23 mouse cellular contexts compared by ENCODE assay signal in the genomic region with DNA sequence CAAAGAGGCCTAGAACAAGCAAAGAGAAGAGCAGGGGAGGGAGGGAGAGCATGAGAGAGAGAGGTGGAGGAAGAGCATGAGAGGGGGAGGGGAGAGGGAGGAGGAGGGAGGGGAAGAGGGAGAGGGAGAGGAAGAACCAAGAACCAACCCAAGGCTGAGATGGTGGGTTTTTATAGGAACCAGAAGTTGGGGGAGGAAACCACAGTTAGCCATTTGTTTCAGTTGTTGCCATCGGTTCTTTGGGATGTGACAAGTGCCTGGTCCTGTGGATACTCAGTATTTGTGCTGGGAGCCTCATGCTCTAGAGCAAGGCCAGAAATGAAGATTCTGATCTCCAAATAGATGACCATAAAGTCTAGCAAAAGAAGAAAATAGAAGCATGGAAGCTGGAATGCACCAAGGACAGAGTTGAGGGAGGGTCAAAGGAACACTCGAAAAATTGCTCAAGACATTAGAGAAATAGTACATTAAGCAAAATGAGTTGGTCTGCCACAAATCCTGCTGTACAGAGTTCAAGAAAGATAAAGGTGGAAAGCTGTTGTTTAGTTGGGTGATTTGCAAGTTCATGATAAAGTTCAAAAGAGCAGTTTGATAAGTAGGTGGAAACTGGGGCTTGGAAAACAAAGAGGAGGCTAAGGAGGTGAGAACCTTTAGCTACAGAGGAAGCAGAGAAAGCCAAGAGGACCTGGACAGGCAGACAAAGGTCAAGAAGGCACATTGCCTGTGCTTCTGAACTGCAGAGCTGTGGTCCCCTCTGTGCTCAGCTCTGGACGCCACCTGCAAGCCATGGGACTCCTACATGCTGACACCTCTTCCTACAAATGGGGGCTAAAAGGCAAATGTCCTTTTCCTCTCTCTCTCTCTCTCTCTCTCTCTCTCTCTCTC. TPM values are rescaled to one million over a fixed set of nuclear protein-coding genes. Genes with fewer than 3 reads are reported as not detected.
A peak's percentile ranks its signal among the peaks of the same experiment; 100 is the strongest.
DNase-seq lines count a peak whose midpoint lies in the region; ATAC-seq and TF ChIP-seq lines count a peak whose summit lies in the region.
"Had no signal": no experiment of that assay in that cellular context is flagged by ENCODE, and none has a peak within 500 bp of the region (broad histone marks: within the 10 kb centered on the region; RNA-seq: fewer than 3 reads in every experiment).

No protein-coding gene starts in this region.

- no peak for TF ChIP-seq CTCF in intestine, postnatal 0 days (IDR thresholded peaks at IDR 0.05; ENCODE audit: low read depth)
- TF ChIP-seq CTCF in midbrain, postnatal 0 days (IDR thresholded peaks at IDR 0.05) = no peak

- H3K4me2 ChIP-seq in intestine, postnatal 0 days (replicated peaks; ENCODE audit: low read depth) = no peak overlapping the region
- H3K4me2 ChIP-seq in midbrain, postnatal 0 days (ENCODE audit: low read depth, low read length, poor library complexity, severe bottlenecking) = no peak overlapping the region
- H3K4me2 ChIP-seq: forebrain, embryonic 13.5 days; heart, embryonic 15.5 days; hindbrain, embryonic 12.5 days had no signal

- no peak for ATAC-seq in megakaryocyte, adult 5-6 weeks (ENCODE audit: poor library complexity, severe bottlenecking)
- ATAC-seq in intestine, postnatal 0 days = peak; percentile 86
- ATAC-seq in midbrain, postnatal 0 days (ENCODE audit: low FRiP score) = no peak
- ATAC-seq: forebrain, embryonic 13.5 days; forebrain, postnatal 0 days; hindbrain, embryonic 16.5 days; inflammation-experienced regulatory T-cells, adult 6 months had no signal

- H3K9ac ChIP-seq in intestine, postnatal 0 days (ENCODE audit: low read depth, low read length) = no peak overlapping the region
- no peak overlapping the region for H3K9ac ChIP-seq in midbrain, postnatal 0 days (replicated peaks; ENCODE audit: low read length, poor library complexity, severe bottlenecking)
- H3K9ac ChIP-seq: forebrain, embryonic 13.5 days; forebrain, postnatal 0 days; heart, embryonic 15.5 days; hindbrain, embryonic 12.5 days had no signal

- 47% methylated on average over 3 of the region's 3 CpGs for WGBS in intestine, postnatal 0 days
- WGBS in midbrain, postnatal 0 days = 91% methylated on average over 3 of the region's 3 CpGs

- no peak overlapping the region for H3K27ac ChIP-seq in intestine, postnatal 0 days (ENCODE audit: low read depth, low read length)
- H3K27ac ChIP-seq in midbrain, postnatal 0 days (ENCODE audit: low read depth, low read length) = no peak overlapping the region
- H3K27ac ChIP-seq: embryonic facial prominence, embryonic 10.5 days; forebrain, embryonic 13.5 days; heart, embryonic 10.5 days; heart, embryonic 15.5 days; hindbrain, embryonic 12.5 days had no signal

- H3K36me3 ChIP-seq in megakaryocyte, embryonic 14.5 days (replicated peaks; ENCODE audit: low read length) = peaks cover 48% of the 10 kb centered on the region
- no peaks in the 10 kb centered on the region for H3K36me3 ChIP-seq in intestine, postnatal 0 days (ENCODE audit: control insufficient read depth, insufficient read depth)
- H3K36me3 ChIP-seq in midbrain, postnatal 0 days (ENCODE audit: insufficient read depth, low read length) = no peaks in the 10 kb centered on the region
- H3K36me3 ChIP-seq: embryonic facial prominence, embryonic 10.5 days; heart, embryonic 10.5 days; heart, embryonic 15.5 days; hindbrain, embryonic 12.5 days had no signal

- DNase-seq in heart, adult 11 months = peak; percentile 37
- no peak for DNase-seq in heart, postnatal 14 days
- no peak for DNase-seq in urinary bladder, postnatal 25 days (ENCODE audit: low spot score)
- no peak for DNase-seq in midbrain, postnatal 0 days (ENCODE audit: low spot score)
- DNase-seq: adrenal gland, postnatal 14 days; cerebellum, adult 11-12 months; cerebellum, adult 9-11 months; cerebellum, postnatal 36 days; forebrain, postnatal 0 days; gastrocnemius, postnatal 14 days; heart, postnatal 36 days had no signal

- H3K4me3 ChIP-seq in megakaryocyte, embryonic 14.5 days (replicated peaks) = peak overlapping the region; percentile 83
- no peak overlapping the region for H3K4me3 ChIP-seq in intestine, postnatal 0 days (ENCODE audit: low read depth, low read length)
- H3K4me3 ChIP-seq in midbrain, postnatal 0 days (ENCODE audit: low read depth, low read length) = no peak overlapping the region
- H3K4me3 ChIP-seq: embryonic facial prominence, embryonic 10.5 days; forebrain, embryonic 13.5 days; heart, embryonic 10.5 days; heart, embryonic 15.5 days; hindbrain, embryonic 12.5 days had no signal

- H3K4me1 ChIP-seq in megakaryocyte, embryonic 14.5 days = peaks cover 91% of the 10 kb centered on the region
- H3K4me1 ChIP-seq in intestine, postnatal 0 days (replicated peaks; ENCODE audit: control insufficient read depth, insufficient read depth, low read length) = no peaks in the 10 kb centered on the region
- H3K4me1 ChIP-seq in midbrain, postnatal 0 days (ENCODE audit: insufficient read depth, low read length) = no peaks in the 10 kb centered on the region
- H3K4me1 ChIP-seq: embryonic facial prominence, embryonic 10.5 days; heart, embryonic 10.5 days; heart, embryonic 15.5 days; hindbrain, embryonic 12.5 days had no signal

- no peaks in the 10 kb centered on the region for H3K9me3 ChIP-seq in megakaryocyte, embryonic 14.5 days
- no peaks in the 10 kb centered on the region for H3K9me3 ChIP-seq in intestine, postnatal 0 days (ENCODE audit: control insufficient read depth)
- no peaks in the 10 kb centered on the region for H3K9me3 ChIP-seq in midbrain, postnatal 0 days (ENCODE audit: low read length)
- H3K9me3 ChIP-seq: embryonic facial prominence, embryonic 10.5 days; forebrain, embryonic 13.5 days; heart, embryonic 10.5 days; heart, embryonic 15.5 days; hindbrain, embryonic 12.5 days had no signal

- intact Hi-C loops in heart, postnatal 14 days (cut with DNase I) = no loop called here

- no peaks in the 10 kb centered on the region for H3K27me3 ChIP-seq in megakaryocyte, embryonic 14.5 days (replicated peaks)
- no peaks in the 10 kb centered on the region for H3K27me3 ChIP-seq in intestine, postnatal 0 days (replicated peaks; ENCODE audit: control insufficient read depth, insufficient read depth, low read length)
- H3K27me3 ChIP-seq in midbrain, postnatal 0 days (ENCODE audit: insufficient read depth, low read length) = no peaks in the 10 kb centered on the region
- H3K27me3 ChIP-seq: forebrain, embryonic 13.5 days; heart, embryonic 15.5 days; hindbrain, embryonic 12.5 days had no signal

RNA-seq across cellular contexts. Expression of a gene that starts 5.1 kb away (rescaled TPM):
- 1 to 10 TPM; 1.5 to 1.9 TPM for total RNA-seq in heart, postnatal 14 days (2021)
- polyA plus RNA-seq in megakaryocyte, embryonic 14.5 days (2012; ENCODE audit: insufficient read depth, low replicate concordance) = 197 and 302 TPM in 2 replicates
- 1.4 and 2.0 TPM in 2 replicates for total RNA-seq in megakaryocyte, adult 5-6 weeks (2015)
- 1.3 and 2.0 TPM in 2 replicates for total RNA-seq in megakaryocyte, adult 5-6 weeks (2017)
- polyA plus RNA-seq in intestine, postnatal 0 days (2015; fragmentation: Nextera tagmentation; extraction: Ambion mirVana) = 0.41 and 0.50 TPM in 2 replicates
- total RNA-seq in midbrain, postnatal 0 days (2014; rRNA removed) = not detected in 2 replicates
- not detected in 2 replicates for polyA plus RNA-seq in midbrain, postnatal 0 days (2015; fragmentation: Nextera tagmentation; extraction: Ambion mirVana)
- total RNA-seq: forebrain, postnatal 0 days; MEL had no signal
- polyA plus RNA-seq: embryonic facial prominence, embryonic 10.5 days; forebrain, embryonic 13.5 days; forebrain, postnatal 0 days; hindbrain, embryonic 12.5 days; hindbrain, embryonic 16.5 days had no signal

RNA-seq across cellular contexts. Expression of a gene that starts 31.5 kb away (rescaled TPM):
- total RNA-seq in heart, postnatal 14 days (2021) = 1 to 10 TPM; 1.7 to 2.4 TPM
- 2.2 and 15.1 TPM in 2 replicates for polyA plus RNA-seq in megakaryocyte, embryonic 14.5 days (2012; ENCODE audit: insufficient read depth, low replicate concordance)
- 40.5 and 46.2 TPM in 2 replicates for total RNA-seq in megakaryocyte, adult 5-6 weeks (2015)
- 29.2 and 38.5 TPM in 2 replicates for total RNA-seq in megakaryocyte, adult 5-6 weeks (2017)
- 0.22 and 0.41 TPM in 2 replicates for polyA plus RNA-seq in intestine, postnatal 0 days (2015; fragmentation: Nextera tagmentation; extraction: Ambion mirVana)
- 0.05 and 0.09 TPM in 2 replicates for total RNA-seq in midbrain, postnatal 0 days (2014; rRNA removed)
- 0.02 and 0.04 TPM in 2 replicates for polyA plus RNA-seq in midbrain, postnatal 0 days (2015; fragmentation: Nextera tagmentation; extraction: Ambion mirVana)
- total RNA-seq: MEL had no signal
- polyA plus RNA-seq: inflammation-experienced regulatory T-cells, adult 6 months had no signal

RNA-seq across cellular contexts. Expression of a gene that starts 58.4 kb away (rescaled TPM):
- total RNA-seq in heart, postnatal 14 days (2021) = 1 to 10 TPM; 1.1 to 2.6 TPM
- 1.9 TPM in 1 of 2 replicates, not detected in the other for polyA plus RNA-seq in megakaryocyte, embryonic 14.5 days (2012; ENCODE audit: insufficient read depth, low replicate concordance)
- total RNA-seq in megakaryocyte, adult 5-6 weeks (2015) = 838 and 904 TPM in 2 replicates
- 641 and 646 TPM in 2 replicates for total RNA-seq in megakaryocyte, adult 5-6 weeks (2017)
- 0.23 and 0.25 TPM in 2 replicates for polyA plus RNA-seq in intestine, postnatal 0 days (2015; fragmentation: Nextera tagmentation; extraction: Ambion mirVana)
- not detected in 2 replicates for total RNA-seq in midbrain, postnatal 0 days (2014; rRNA removed)
- polyA plus RNA-seq in midbrain, postnatal 0 days (2015; fragmentation: Nextera tagmentation; extraction: Ambion mirVana) = 0.18 TPM in 1 of 2 replicates, not detected in the other
- total RNA-seq: gastrocnemius, adult 18-20 months; MEL had no signal
- polyA plus RNA-seq: embryonic facial prominence, embryonic 10.5 days; forebrain, embryonic 13.5 days; heart, embryonic 10.5 days had no signal

Comparison
In these comparisons a context has a peak if more than half of its experiments do, and no peak if none do; other contexts are left out.
1. RNA of a gene that starts 31.5 kb away (total RNA-seq): 29.2 to 46.2 TPM in megakaryocyte, adult 5-6 weeks; 1.7 to 2.4 TPM in heart, postnatal 14 days and 0.05 to 0.09 TPM in midbrain, postnatal 0 days; every median in the first group is over 4 times any median in the second.
2. RNA of a gene that starts 58.4 kb away (total RNA-seq): 641 to 904 TPM in megakaryocyte, adult 5-6 weeks; 1.1 to 2.6 TPM in heart, postnatal 14 days and not detected in midbrain, postnatal 0 days; every median in the first group is over 100 times any median in the second.